Mouse (Mus musculus) hindlimb bud, embryonic 11.5 days (tissue): Measurements from ENCODE around the gene Ikzf1.

Source experiments
- DNase-seq: peaks from one replicate; pipeline ENCODE4 v3.0.0-alpha.2; 2012; ENCODE audit warnings: low read depth, low spot score; ENCODE audit errors: extremely low spot score

Gene Ikzf1

GRCm38 (mm10) chr11:11684930-11685852, at the start of gene Ikzf1:
TSS of gene Ikzf1 (plus strand) at chr11:11685003.
- DNase-seq: no peak

GRCm38 (mm10) chr11:11644303-11644702, 40.5 kb upstream of the Ikzf1 start:
- no peak for DNase-seq

GRCm38 (mm10) chr11:11656388-11656787, 28.4 kb upstream of the Ikzf1 start:
- DNase-seq: no peak

GRCm38 (mm10) chr11:11656995-11657530, 27.7 kb upstream of the Ikzf1 start:
- DNase-seq: no peak

- DNase-seq: no peak
Measured at GRCm38 (mm10) chr11:11657634-11658033, 27.2 kb upstream of the Ikzf1 start.

- no peak for DNase-seq
Measured at GRCm38 (mm10) chr11:11658834-11659233, 26.0 kb upstream of the Ikzf1 start.

- DNase-seq: no peak
Measured at GRCm38 (mm10) chr11:11660651-11661050, 24.2 kb upstream of the Ikzf1 start.

- DNase-seq: no peak
Measured at GRCm38 (mm10) chr11:11667254-11667921, 17.4 kb upstream of the Ikzf1 start.

GRCm38 (mm10) chr11:11667922-11668290, 16.9 kb upstream of the Ikzf1 start:
- no peak for DNase-seq

GRCm38 (mm10) chr11:11672974-11673373, 11.8 kb upstream of the Ikzf1 start:
- DNase-seq: no peak

- no peak for DNase-seq
Measured at GRCm38 (mm10) chr11:11675063-11675462, 9.7 kb upstream of the Ikzf1 start.

- DNase-seq: no peak
Measured at GRCm38 (mm10) chr11:11676068-11676741, 8.6 kb upstream of the Ikzf1 start.

GRCm38 (mm10) chr11:11677165-11677564, 7.6 kb upstream of the Ikzf1 start:
- no peak for DNase-seq

GRCm38 (mm10) chr11:11678972-11679371, 5.8 kb upstream of the Ikzf1 start:
- no peak for DNase-seq

- no peak for DNase-seq
Measured at GRCm38 (mm10) chr11:11684056-11684929, 510 bp upstream of the Ikzf1 start.

GRCm38 (mm10) chr11:11685853-11686395, 1.1 kb downstream of the Ikzf1 start:
- no peak for DNase-seq

- peak; percentile 20 for DNase-seq
Measured at GRCm38 (mm10) chr11:11686569-11687051, 1.8 kb downstream of the Ikzf1 start.

GRCm38 (mm10) chr11:11687551-11688185, 2.9 kb downstream of the Ikzf1 start:
- no peak for DNase-seq

- no peak for DNase-seq
Measured at GRCm38 (mm10) chr11:11688766-11689330, 4.0 kb downstream of the Ikzf1 start.
